Mouse (Mus musculus): ENCODE measurements around the gene Pgc.

Gene Pgc

DNA sequence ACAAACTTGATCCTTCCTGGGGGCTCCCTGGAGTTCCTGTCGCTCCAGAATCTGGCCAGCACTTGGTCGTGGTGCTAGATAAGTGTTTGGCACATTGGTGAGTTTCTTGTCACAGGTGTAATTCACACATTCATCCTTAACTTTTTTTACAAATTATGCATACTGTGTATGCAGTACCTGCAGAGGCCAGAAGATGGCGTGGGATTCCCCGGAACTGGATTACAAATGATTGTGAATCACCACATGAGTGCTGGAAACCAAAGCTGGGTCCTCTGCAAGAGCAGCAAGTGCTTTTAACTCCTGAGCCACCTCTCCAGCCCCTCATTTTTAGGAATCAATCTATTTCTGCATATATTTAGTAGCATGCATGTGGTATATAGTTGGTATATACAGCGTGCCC is 25.2 kb downstream of the Pgc start:
- DNase-seq = no peak

GRCm38 (mm10) chr17:47753130-47753775 is 26.6 kb downstream of the Pgc start:
- DNase-seq = no peak

GRCm38 (mm10) chr17:47754246-47754645 is 27.6 kb downstream of the Pgc start:
- DNase-seq = peak; percentile 83 to 85

DNA sequence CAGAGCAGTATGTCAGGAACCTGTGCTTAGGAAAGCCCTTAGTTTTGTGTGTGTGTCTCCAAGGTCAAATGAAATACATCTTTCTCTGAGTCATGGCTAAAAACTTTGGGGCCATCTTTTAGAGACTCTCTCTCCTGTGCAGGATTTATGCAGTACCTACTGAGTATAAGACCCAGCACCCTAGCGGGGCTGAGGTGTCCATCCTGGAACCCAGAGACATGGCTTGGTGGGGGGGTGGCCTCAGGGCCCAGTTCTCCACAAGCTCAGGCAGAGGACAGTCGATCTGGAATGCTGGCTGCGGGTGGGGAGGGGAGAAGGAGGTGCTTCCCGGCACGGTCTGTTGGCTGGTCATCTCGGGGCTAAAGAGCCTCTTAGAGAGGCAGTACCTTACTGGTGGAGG is 29.7 kb downstream of the Pgc start:
- DNase-seq = no peak

GRCm38 (mm10) chr17:47757056-47757610 is 30.5 kb downstream of the Pgc start:
- peak; percentile 50 to 54 for DNase-seq

DNA sequence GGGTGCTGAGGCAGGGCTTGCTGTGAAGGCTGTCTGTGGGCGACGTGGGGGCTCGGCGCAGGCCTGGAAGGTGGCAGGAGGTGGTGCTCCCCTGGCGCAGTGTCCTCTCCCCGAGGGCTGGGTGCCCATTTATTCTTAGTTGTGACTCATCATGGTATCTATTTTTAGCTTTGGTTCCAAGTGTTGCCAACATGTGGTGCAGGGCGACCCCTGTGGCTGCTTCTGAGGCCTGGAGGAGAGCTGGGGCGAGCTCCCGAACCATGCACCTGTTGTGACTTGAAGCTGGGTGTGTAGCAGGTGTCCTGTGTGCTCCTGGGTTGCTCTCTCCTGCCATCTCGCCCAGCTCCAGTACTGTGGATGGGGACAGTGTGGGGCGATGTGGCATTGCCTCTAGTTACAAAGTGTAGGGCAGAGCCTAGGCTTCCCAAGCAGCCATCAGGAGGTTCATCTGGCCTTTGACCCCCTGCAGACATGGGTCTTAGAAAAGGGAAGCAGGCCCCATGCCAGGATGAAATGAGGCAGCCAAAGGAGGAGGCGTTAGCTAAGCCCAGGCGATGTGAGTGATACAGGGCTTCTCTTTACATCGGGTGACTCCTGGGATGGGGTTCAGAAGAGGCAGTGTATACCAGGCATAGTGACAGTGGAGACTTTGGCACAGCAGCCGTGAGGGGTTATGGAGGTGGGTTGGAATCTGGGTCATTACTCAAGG is 33.2 kb downstream of the Pgc start:
- peak; percentile 52 to 55 for DNase-seq

DNA sequence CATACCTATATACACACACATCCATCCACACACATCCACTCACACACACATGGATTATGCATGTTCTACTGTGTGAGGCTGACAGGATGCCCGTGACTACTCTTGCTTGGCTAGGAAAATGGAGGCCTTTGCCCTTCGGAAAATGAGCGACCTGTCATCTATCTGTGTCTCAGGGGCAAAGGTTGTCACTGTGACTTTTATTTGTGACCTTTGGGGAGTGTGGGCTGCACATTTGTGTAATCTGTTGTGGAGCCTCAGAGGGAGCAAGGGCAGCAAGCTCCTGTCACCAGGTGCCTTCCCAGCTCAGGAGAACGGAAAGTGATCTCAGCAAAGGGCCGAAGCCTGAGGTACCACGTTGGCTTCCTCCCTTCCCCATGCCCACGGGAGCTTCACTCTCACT is 35.4 kb downstream of the Pgc start:
- no peak for DNase-seq

DNA sequence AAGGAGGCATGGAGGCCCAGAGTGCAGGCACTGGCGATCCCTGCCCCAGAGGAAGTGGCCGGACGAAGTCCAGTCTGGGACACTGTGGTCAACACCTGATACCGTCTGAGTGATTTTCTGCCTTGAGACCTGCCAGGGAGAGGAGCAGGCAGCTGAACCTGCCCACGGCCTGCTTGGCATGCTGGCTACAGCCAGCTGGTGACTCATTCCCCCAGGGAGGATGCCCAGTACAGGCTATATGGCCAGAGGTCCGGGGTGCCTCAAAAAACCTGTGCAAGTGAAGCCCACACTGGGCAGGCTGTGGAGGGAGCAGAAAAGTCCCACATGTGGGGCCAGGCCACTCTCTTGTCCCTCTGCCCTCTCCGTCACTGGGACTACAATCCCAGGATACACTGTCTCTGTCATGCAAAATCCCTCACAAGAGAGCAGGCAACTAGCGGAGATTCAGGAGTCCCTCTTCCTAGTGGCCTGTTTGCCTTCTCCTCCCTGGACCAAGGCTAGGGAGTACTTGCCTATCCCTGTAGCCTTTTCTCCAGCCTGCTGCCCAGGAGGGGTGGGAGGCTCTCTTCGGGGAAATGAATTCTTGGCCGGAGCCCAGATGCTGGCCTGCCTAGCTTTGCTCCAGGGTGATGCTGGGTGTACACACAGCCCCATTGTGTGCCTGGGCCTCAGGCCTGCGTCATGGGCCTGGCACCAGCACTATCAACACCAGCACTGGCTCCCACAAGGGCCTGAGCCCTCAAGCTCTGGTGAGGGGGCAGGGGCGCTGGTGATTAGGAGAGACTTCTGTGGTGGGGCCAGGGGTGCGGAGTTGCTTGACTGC is 36.1 kb downstream of the Pgc start:
- peak; percentile 81 to 87 for DNase-seq

DNA sequence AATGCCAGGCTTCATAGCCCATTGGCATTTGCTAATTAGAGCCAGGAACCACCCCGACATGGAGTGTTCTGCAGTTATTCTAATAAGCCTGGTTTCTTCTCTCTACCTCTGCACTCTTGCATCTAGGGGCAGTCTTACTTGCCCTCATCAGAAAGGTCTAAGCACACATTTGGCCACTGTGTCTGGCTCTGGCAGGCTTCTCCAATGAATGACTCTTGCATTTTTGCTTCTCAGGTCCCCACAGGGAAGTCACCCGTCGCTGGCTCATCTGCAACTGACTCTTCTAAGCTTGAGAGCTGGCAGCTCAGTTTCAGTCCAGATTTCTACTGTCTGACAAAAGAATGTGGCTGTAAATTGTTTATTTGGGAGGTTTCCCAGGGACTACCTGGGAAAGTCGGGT is 39.3 kb downstream of the Pgc start:
- no peak for DNase-seq

- no peak for DNase-seq
These were observed 39.9 kb downstream of the Pgc start for GRCm38 (mm10) chr17:47766407-47767043.

DNA sequence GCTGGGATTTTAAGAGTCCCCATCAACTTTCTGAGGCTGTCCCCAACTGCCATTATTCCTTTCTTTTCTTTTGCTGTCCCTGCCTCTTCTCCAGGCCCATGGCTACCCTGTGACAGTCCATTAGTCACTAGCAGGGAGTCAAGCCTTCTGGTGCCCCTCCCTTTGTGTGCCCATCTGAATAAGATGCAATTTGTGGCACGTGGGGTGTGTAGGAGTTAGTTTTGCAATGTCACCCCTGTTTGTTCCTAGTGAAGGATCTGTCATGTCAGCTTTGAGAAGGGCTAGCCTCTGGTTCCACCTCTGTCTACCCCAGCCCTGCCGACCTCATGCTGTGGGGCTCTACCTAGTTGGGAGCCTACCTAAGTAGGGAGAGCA is 40.4 kb downstream of the Pgc start:
- DNase-seq = peak; percentile 46 to 53

DNA sequence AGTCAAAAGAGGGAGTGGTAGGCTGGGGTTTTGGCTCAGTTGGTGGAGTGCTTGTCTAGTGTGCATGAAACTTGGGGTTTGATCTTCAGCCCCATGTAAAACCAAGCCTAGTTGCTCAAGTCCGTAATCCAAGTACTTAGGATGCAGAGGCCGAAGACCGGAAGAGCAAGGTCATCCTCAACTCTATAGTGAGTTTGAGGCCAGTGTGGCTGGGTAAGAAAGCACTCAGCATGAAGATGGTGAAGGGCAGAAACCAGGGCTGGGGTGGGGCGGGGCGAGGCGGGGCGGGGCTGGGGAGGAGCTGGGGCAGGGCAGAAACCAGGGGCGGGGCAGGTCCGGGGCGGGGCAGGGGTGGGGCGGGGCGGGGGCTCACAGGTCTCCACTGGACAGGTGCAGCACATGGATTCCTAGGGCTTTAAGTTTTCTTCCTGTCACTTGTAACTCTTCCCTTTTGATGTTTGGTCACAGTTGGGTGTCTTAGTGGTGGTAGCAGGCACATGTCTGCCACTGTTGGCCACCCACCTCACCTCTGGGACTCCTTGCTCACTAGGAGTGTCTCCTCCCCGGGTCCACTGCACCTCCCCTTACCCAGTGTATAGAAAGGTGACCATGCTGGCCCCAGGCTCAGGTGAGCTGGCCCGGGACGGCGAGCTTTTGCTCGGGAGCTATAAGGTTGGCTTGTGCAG is 41.0 kb downstream of the Pgc start:
- no peak for DNase-seq

DNA sequence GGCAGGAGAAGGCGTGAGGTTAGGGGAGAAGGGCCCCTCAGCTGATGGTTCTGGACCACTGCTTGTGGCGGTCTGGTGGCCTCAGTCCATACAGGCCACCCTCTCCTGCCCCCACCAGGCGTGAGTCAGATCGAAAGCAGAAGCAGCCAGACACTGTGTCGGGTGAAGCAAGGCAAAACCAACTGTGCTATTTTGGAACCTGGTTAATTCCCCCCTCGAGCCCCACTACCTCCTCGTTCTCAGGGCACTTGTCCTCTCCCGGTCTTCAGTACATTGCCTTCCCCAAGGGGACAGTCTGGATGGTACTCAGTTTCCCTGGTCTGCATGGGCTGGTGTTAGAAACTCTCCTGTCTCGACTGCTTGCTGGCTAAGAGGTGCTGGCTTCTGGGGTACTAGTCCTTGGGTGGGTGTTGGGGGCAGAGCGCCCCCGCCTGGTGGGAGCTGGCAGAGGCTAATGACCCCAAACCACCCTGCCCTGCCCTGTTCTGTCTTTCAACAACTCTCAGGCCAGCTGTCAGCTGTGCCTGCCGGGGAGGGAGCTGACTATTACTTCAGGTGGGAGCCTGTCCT is 42.1 kb downstream of the Pgc start:
- peak; percentile 67 to 74 for DNase-seq

- DNase-seq = no peak
These were observed 43.0 kb downstream of the Pgc start for GRCm38 (mm10) chr17:47769389-47770299.

GRCm38 (mm10) chr17:47773604-47774003 is 47.0 kb downstream of the Pgc start:
- DNase-seq = no peak

DNA sequence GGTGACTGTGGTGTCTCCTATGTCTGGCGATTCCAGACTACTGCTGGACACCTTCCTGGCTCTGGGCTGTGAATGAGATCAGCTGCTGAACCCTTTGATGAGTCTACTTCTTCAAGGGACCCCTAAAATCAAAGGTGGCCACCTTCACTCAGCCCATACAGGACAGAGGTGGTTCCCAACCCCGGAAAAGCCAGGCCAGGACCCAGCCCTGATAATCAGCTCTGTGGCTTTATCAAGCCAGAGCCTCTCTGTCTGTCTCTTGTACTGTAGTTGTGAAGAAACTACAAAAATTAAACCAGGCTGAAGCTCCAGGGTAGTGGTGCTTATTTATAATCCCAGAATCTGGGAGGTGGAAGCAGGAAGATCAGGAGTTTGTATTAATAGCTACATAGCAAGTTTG is 50.5 kb downstream of the Pgc start:
- DNase-seq = no peak

DNA sequence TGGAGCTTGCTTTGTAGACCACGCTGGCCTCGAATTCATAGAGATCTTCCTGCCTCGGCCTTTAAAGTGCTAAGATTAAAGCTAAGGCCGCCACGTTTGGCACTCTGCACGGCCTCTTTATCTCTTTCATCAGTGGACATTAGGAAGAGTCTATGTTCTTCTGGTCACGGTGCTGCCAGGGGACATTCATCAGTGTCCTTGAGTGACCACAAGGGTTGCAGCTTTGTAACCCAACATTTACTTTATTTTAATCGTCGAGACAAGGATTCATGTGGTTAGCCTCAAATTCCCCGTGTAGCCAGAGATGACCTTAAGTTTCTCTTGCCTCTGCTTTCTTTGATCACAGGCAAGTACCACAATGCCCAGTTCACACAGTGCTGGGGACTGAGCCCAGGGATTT is 53.8 kb downstream of the Pgc start:
- no peak for DNase-seq

- no peak for DNase-seq
These were observed 55.8 kb downstream of the Pgc start for GRCm38 (mm10) chr17:47782486-47782885.

DNA sequence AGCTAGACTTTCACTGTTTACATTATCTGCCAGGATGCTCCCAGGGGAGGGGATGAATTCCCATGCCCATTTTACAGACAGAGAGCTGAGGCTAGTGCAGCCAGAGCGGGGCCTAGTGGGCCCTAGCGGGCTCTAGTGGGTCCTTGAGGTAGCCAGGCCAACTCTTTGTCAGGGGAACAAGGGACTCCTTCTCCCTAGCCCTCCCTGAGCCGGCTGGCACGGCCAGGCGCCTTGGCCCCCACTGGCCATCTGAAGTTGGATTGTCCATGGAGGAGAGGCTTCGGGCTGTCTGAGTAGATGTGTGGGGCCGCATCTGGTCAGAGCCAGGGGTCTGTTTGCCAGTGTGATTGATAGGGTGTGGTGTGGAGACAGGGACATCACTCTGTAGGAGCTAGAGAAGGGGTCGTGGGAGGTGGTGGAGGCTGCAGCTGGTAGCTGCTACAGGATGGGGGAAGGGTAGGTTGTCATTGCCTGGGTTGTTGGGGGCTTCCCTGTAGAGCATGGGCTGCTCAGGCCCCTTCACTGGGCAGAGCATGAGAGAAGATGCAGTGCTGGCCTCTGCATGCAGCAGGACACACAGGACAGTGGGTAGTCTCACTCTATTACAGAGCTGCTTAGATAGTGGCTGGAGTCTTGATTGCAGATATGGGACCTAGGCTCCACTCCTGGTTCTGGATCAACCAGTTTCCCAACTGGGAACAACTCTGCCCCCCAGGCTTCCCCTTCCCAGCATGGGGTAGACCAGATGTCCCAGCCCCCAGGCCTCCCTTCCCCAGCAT is 57.0 kb downstream of the Pgc start:
- no peak for DNase-seq

All from lung, adult 18-20 months (tissue).